Mouse (Mus musculus) heart, adult 11 months (tissue): ENCODE data around the gene 1700012P22Rik.

ENCODE experiments used
- DNase-seq: peaks from one replicate; pipeline ENCODE4 v3.0.0; 2022

Gene 1700012P22Rik

GRCm38 (mm10) chr4:144438672-144439071, at the start of gene 1700012P22Rik:
TSS of gene 1700012P22Rik (minus strand) at chr4:144438772.
- DNase-seq: no peak

- no peak for DNase-seq
Observed at GRCm38 (mm10) chr4:144468091-144468490, 29.5 kb upstream of the 1700012P22Rik start.

GRCm38 (mm10) chr4:144465206-144465605, 26.6 kb upstream of the 1700012P22Rik start:
- no peak for DNase-seq

GRCm38 (mm10) chr4:144463656-144464055, 25.1 kb upstream of the 1700012P22Rik start, which contains the start of gene Aadacl3:
TSS of gene Aadacl3 (minus strand) at chr4:144463756.
- DNase-seq: peak; percentile 61

GRCm38 (mm10) chr4:144453217-144453616, 14.6 kb upstream of the 1700012P22Rik start, which contains the start of gene Gm9944:
TSS of gene Gm9944 (minus strand) at chr4:144453317.
- peak; percentile 21 for DNase-seq

GRCm38 (mm10) chr4:144448546-144448945, 10.0 kb upstream of the 1700012P22Rik start:
- DNase-seq: peak; percentile 0

GRCm38 (mm10) chr4:144441582-144441981, 3.0 kb upstream of the 1700012P22Rik start:
- no peak for DNase-seq

- no peak for DNase-seq
Observed at GRCm38 (mm10) chr4:144441095-144441494, 2.5 kb upstream of the 1700012P22Rik start.

- DNase-seq: no peak
Observed at GRCm38 (mm10) chr4:144433216-144433615, 5.4 kb downstream of the 1700012P22Rik start.

GRCm38 (mm10) chr4:144430723-144431122, 7.8 kb downstream of the 1700012P22Rik start:
- DNase-seq: no peak

- peak; percentile 4 for DNase-seq
Observed at GRCm38 (mm10) chr4:144428868-144429267, 9.7 kb downstream of the 1700012P22Rik start.

- DNase-seq: no peak
Observed at GRCm38 (mm10) chr4:144424590-144424989, 14.0 kb downstream of the 1700012P22Rik start.

- no peak for DNase-seq
Observed at GRCm38 (mm10) chr4:144420644-144421043, 17.9 kb downstream of the 1700012P22Rik start.

GRCm38 (mm10) chr4:144408290-144408689, 30.3 kb downstream of the 1700012P22Rik start, which contains the start of gene Pramef12:
TSS of gene Pramef12 (minus strand) at chr4:144408464.
- DNase-seq: no peak

- peak; percentile 63 for DNase-seq
Observed at GRCm38 (mm10) chr4:144406261-144406660, 32.3 kb downstream of the 1700012P22Rik start.

- peak; percentile 73 for DNase-seq
Observed at GRCm38 (mm10) chr4:144404456-144405086, 34.0 kb downstream of the 1700012P22Rik start.

GRCm38 (mm10) chr4:144402712-144403111, 35.9 kb downstream of the 1700012P22Rik start:
- no peak for DNase-seq

GRCm38 (mm10) chr4:144396316-144396715, 42.3 kb downstream of the 1700012P22Rik start:
- DNase-seq: peak; percentile 65

- DNase-seq: peak; percentile 54
Observed at GRCm38 (mm10) chr4:144377911-144378310, 60.7 kb downstream of the 1700012P22Rik start, which contains the start of gene Pramef20. TSS of gene Pramef20 (minus strand) at chr4:144377933.
